Mouse (Mus musculus): ENCODE results near the gene Hist1h1a.

DNA sequence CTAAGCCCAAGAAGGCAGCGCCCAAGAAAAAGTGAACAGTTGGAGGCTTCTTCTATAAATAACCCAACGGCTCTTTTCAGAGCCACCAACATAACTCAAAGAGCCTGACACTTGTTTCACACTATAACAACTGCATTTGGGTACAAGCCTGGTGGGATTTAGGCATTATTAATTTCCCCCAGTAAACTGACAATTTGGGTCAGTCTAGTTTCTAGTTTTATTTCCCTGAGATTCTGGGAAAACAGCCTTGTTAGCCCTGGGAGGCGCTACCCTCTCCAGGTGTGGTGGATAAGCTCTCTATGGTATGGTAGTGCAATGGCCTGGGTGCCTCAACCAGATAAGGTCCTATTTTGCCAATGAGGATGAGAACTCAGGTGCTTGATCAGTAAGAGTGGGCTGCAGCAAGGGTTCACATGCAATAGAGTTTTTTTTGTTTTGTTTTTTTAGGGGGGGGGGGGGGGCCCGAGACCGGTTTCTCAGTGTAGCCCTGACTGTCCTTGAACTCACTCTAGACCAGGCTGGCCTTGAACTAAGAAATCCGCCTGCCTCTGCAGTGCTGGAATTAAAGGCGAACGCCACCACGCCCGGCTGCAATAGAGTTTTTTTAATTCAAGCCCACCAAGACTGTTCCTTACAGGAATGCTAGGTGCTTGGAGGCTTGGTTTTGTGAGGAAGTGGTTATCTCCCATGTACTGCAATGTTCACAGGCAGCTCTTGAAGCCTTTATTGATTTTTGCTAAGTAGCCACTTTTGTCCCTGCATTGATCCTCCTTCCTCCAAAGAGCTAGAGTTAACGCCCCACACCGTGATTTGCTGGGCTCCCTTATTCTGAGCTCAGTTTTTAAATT lies 1.1 kb downstream of the Hist1h1a start:
- TF ChIP-seq CTCF (conservative IDR thresholded peaks at IDR 0.05 in 1 of 2, IDR thresholded peaks at IDR 0.05 in 1 of 2; ENCODE audit: low read depth in 2 of 2, low read length in 2 of 2), result no peak
- 0 out of 2 replicates have a peak, but pooled peaks have one; percentile 18 for TF ChIP-seq SIN3A (IDR thresholded peaks at IDR 0.05; ENCODE audit: low read length)
- no peak for TF ChIP-seq BHLHE40 (IDR thresholded peaks at IDR 0.05; ENCODE audit: low read depth, low read length)
- no peak for TF ChIP-seq KAT2A (IDR thresholded peaks at IDR 0.05; ENCODE audit: insufficient replicate concordance, low read length)
- TF ChIP-seq TBP (conservative IDR thresholded peaks at IDR 0.05; ENCODE audit: low read depth, low read length), result no peak
- no peak for TF ChIP-seq MAZ (IDR thresholded peaks at IDR 0.05; ENCODE audit: low read depth, low read length)
- no peak for TF ChIP-seq USF1 (IDR thresholded peaks at IDR 0.05; ENCODE audit: low read depth, low read length)

Data from CH12.LX (cell line).